Mouse (Mus musculus) lung, postnatal 0 days (tissue): Measurements from ENCODE around the gene Tfr2. TPM values are rescaled to one million over a fixed set of nuclear protein-coding genes. Genes with fewer than 3 reads are reported as not detected.
A peak's percentile ranks its signal among the peaks of the same experiment; 100 is the strongest.

Experiments
- ATAC-seq: fragments of 200-750 bp; cut with Nextera tagmentation; 2 replicates; pipeline ENCODE4 v1.8.0; 2017; ENCODE audit warnings: moderate library complexity
- DNase-seq: peaks from one replicate; pipeline ENCODE4 v3.0.0-alpha.2; 2016; ENCODE audit warnings: low spot score
- H3K27ac ChIP-seq: fragments of 300-500 bp; sonication (generic); 2 replicates; pipeline ENCODE4 v1.5.1; 2014; ENCODE audit warnings: antibody characterized with exemption, mild to moderate bottlenecking, low read length, mixed read lengths
- H3K27me3 ChIP-seq: fragments of 300-500 bp; sonication (generic); replicated peaks from 2 replicates; pipeline ENCODE4 v1.6.1; 2014; ENCODE audit warnings: low read length, mixed read lengths; ENCODE audit not compliant: insufficient read depth
- H3K36me3 ChIP-seq: fragments of 300-500 bp; sonication (generic); 2 replicates; pipeline ENCODE4 v1.6.1; 2014; ENCODE audit warnings: low read length, mixed read lengths; ENCODE audit not compliant: insufficient read depth
- H3K4me1 ChIP-seq: fragments of 300-500 bp; sonication (generic); 2 replicates; pipeline ENCODE4 v1.6.1; 2014; ENCODE audit warnings: antibody characterized with exemption, low read depth, low read length, mixed read lengths; ENCODE audit not compliant: insufficient read depth
- H3K4me2 ChIP-seq: fragments of 300-500 bp; sonication (generic); replicated peaks from 2 replicates; pipeline ENCODE4 v1.6.1; 2014; ENCODE audit warnings: low read depth, mild to moderate bottlenecking, low read length, moderate library complexity, mixed read lengths
- H3K4me3 ChIP-seq: fragments of 300-500 bp; sonication (generic); 2 replicates; pipeline ENCODE4 v1.5.1; 2014; ENCODE audit warnings: low read depth, low read length
- H3K9ac ChIP-seq: fragments of 300-500 bp; sonication (generic); replicated peaks from 2 replicates; pipeline ENCODE4 v1.6.1; 2014; ENCODE audit warnings: low read depth, mild to moderate bottlenecking
- H3K9me3 ChIP-seq: fragments of 300-500 bp; sonication (generic); 2 replicates; pipeline ENCODE4 v1.6.1; 2016; ENCODE audit warnings: low read length, mixed read lengths
- CTCF ChIP-seq: IDR thresholded peaks from 2 replicates; pipeline ENCODE4 v1.5.1; 2016; ENCODE audit warnings: antibody characterized with exemption, mild to moderate bottlenecking
- EP300 ChIP-seq: IDR thresholded peaks from 2 replicates; pipeline ENCODE4 v1.6.1; 2016; ENCODE audit warnings: antibody characterized with exemption, mild to moderate bottlenecking, control low read depth
- WGBS: fragments of 180-500 bp; shearing (Covaris S2); extraction: QIAGEN DNeasy Blood & Tissue Kit; methylation state at CpG from one replicate; pipeline ENCODE4 v1.1.7; 2014; 5-methylcytosine and 5-hydroxymethylcytosine counted together
- polyA plus RNA-seq: library from polyadenylated mRNA; unstranded; fragments of >200 nt; fragmentation: Nextera tagmentation; extraction: Ambion mirVana; gene quantifications from 2 replicates; pipeline ENCODE4 v1.2.1, GENCODE M21; 2015

Tfr2 gene
- polyA plus RNA-seq, 1 experiment from 2014 or later = 0.33 TPM

DNA sequence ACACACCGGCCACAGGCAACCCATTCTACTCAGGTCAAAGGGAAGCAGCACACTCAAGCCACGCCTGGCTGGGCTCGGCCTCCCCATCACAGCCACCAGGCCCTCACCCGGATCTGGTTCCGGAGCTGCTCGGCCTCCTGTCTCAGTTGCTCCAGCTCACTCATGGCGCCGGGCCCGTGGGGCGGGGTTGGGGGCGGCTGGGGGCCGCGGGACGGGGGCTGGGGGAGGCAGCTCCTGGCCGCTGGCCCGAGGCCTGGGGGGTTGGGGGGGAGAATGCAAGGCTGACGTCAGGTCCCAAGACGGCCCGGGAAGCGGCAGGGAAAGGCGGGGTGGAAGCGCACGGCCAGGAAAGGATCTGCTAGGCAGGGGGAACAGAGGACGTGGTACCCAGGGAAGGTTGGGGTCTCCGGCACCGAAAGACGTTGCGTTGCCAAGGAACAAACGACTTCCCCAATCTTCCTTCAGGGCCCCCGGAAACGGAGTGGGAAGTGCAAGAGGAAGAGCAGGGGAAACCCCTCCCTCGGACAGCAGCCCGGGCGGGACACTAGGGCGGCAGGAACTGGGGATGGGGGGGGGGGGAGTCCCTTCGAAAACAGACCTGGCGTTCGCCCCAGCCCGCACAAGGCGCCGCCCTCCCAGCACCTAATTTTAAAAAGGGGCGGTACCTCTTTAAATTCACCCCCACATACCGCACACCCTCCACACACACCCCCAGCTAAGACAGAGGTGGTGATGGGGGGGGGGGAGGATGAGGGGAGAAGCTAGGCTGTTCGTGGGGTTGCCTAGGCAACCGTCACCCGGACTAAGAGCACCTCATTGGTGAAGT, 38.8 kb upstream of the Tfr2 start:
- Histone ChIP-seq H3K4me3 (peak overlapping the region; percentile 75), H3K36me3 (peaks cover 21% of the 10 kb centered on the region), H3K27ac (peak overlapping the region; percentile 89), H3K4me2 (peak overlapping the region; percentile 92), H3K4me1 (peaks cover 10% of the 10 kb centered on the region), H3K9ac (peak overlapping the region; percentile 79), H3K9me3 (no peaks in the 10 kb centered on the region), H3K27me3 (no peaks in the 10 kb centered on the region)
- peak; percentile 79 for DNase-seq
- peak; percentile 38 for ATAC-seq
- TF ChIP-seq EP300 (peak; percentile 18; the same call in 1 of the 2 replicates), CTCF (no peak)
- WGBS = 1% methylated on average over 36 of the region's 46 CpGs

DNA sequence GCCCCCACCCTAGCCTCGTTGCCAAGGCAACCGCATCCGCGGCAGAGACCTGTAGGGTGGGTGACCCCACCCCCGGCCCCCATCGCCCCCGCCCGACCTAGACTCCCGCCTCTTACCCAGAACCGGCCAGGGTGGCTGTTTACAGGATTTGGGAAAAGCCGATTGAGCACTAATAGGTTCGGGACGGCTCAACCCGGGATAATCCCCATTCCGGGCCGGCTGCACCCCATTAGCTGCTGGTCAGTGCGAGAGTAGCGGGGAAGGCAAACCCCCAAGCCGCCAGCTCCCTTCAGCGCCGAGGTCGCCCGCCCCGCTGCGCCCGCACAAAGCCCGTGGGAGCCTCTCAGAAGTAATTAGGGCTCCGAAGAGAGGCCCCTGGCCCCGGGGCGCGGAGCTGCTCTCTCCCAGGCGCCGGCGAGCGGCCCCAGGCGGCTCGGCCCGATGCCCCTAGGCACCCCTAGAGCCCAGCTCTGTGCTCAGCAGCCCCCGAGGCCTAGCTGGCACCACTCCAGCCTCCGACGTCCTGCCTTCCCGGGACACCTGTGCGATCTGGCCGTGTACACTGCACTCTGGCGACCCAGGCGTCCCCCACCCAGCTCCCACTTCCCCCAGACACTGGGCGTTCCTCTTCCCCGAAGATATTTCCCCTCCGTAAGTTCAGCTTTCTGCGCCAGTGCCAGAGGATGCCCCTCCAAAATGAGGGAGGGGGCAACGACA, 38.1 kb upstream of the Tfr2 start:
- Histone ChIP-seq H3K9ac (peak overlapping the region; percentile 79), H3K4me1 (peaks cover 10% of the 10 kb centered on the region), H3K36me3 (peaks cover 21% of the 10 kb centered on the region), H3K9me3 (no peaks in the 10 kb centered on the region), H3K27me3 (no peaks in the 10 kb centered on the region), H3K4me2 (peak overlapping the region; percentile 92), H3K4me3 (peak overlapping the region; percentile 75), H3K27ac (peak overlapping the region; percentile 89)
- ATAC-seq (0 out of 2 replicates have a peak, but pooled peaks have one; percentile 0), DNase-seq (peak; percentile 45)
- WGBS = under 1% methylated on average over 42 of the region's 51 CpGs
- TF ChIP-seq EP300 (0 out of 2 replicates have a peak, but pooled peaks have one; percentile 6), CTCF (0 out of 2 replicates have a peak, but pooled peaks have one; percentile 1)

DNA sequence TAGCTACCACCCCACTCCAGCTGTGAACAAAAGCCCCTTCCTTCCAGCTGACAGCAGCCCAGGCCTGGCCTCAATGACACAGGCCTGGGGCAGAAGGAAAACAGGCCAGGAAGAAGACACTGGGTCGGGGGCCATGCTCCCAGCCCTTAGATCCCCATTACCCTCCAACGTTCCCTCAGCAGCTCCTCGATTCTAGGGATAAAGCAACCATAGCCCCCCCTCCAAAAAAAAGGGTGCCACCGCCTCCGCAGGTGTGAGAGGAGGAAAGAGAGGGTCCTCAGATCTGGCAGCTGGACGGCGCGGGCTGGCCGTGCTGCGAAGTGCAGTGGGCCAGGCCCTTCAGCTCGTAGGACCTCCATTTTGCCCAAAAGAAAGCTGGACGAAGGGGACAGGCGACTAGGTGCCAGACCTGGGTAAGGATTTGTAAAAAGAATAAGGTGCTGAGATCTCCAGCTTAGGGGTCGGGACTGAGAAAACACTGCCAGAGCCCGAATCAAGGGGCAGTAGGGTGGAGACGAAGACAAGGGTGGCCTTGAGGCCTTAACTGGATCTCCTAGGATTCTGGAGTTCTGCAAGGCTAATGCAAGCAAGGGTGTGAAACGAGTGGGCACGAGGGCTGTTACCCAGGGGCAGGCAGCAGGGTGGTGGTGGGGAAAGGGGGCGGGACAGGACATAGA, 37.4 kb upstream of the Tfr2 start:
- 2% methylated on average over 19 of the region's 19 CpGs for WGBS
- TF ChIP-seq CTCF = no peak
- no peak for TF ChIP-seq EP300
- Histone ChIP-seq H3K9me3 (no peaks in the 10 kb centered on the region), H3K27me3 (no peaks in the 10 kb centered on the region), H3K36me3 (peaks cover 21% of the 10 kb centered on the region), H3K4me2 (peak overlapping the region; percentile 92), H3K9ac (peak overlapping the region; percentile 79), H3K27ac (peak overlapping the region; percentile 89), H3K4me3 (peak overlapping the region; percentile 75), H3K4me1 (peaks cover 10% of the 10 kb centered on the region)
- peak; percentile 43 for DNase-seq
- no peak for ATAC-seq

DNA sequence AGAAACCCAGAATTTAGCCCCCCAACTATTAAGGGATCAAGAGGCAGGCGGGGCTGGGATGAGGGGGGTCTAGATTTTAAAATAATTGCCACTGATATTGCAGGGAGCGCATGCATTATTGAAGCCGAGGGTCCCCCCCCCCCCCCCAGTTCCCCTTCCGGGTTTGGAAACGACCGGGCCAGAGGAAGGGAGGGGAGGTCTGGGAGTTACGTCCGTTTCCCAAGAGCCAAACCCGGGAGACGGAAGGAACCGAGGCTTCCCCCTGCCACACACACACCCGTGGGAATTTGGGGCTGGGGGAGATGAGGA, 36.9 kb upstream of the Tfr2 start:
- no peak for DNase-seq
- Histone ChIP-seq H3K4me2 (peak overlapping the region; percentile 92), H3K9me3 (no peaks in the 10 kb centered on the region), H3K27ac (peak overlapping the region; percentile 89), H3K4me1 (peaks cover 10% of the 10 kb centered on the region), H3K9ac (peak overlapping the region; percentile 79), H3K4me3 (peak overlapping the region; percentile 75), H3K27me3 (no peaks in the 10 kb centered on the region), H3K36me3 (peaks cover 16% of the 10 kb centered on the region)
- TF ChIP-seq EP300 = no peak
- TF ChIP-seq CTCF = no peak
- peak; percentile 34 for ATAC-seq
- 0% methylated on average over 4 of the region's 12 CpGs for WGBS

DNA sequence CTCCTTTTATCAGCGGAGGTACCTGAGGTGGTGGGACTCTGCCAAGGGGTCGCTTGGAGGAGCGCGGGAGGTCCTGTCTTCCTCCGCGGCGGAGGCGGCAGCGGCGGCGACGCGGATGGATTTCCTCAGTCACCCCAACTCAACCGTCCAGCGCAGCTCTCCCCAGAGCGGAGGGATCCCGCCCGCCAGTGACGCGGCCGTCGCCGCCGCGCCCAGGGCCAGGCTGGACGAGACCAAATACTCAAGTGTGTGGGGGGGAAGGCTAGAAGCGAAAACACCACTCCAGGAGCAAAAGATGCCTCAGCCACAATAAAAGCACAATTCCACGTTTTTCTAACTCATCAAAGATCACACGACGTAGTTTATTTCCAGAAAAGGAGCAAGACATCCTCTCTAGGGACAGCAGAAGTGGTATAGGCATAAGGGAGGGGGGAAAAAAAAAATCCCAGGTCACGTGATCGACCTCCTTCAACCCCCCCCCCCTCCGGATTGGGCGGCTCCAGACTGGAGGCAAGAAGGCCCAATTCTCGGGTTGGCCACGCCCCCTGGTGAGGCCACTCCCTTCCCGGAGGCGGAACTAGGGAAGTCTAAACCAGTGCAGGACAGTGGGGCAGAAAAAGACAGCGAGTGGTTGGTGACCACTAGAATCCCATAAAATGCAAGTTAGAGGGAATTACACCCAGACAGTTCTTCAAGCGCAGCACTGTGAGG, 36.4 kb upstream of the Tfr2 start, which contains the start of the genes Epo and Gnb2:
Gene Epo, minus strand, starts transcription at position 126 of the 711 bp plus-strand sequence.
Gene Gnb2, minus strand, starts transcription at position 394 of the 711 bp plus-strand sequence.
- Histone ChIP-seq H3K9ac (peak within 1 kb of the TSS; percentile 79), H3K27ac (peak within 1 kb of the TSS; percentile 89), H3K9me3 (no peaks in the 10 kb centered on the region), H3K27me3 (no peaks in the 10 kb centered on the region), H3K4me3 (peak within 1 kb of the TSS; percentile 75), H3K36me3 (peaks cover 11% of the 10 kb centered on the region), H3K4me1 (peaks cover 10% of the 10 kb centered on the region), H3K4me2 (peak within 1 kb of the TSS; percentile 92)
- DNase-seq (peak; percentile 97), ATAC-seq (peak; percentile 81)
- WGBS = under 1% methylated on average over 30 of the region's 40 CpGs
- TF ChIP-seq CTCF = no peak
- peak; percentile 77 for TF ChIP-seq EP300
